Mouse (Mus musculus) small intestine, adult 2 months (tissue): ENCODE results near the gene Vmn1r128.
"Not testable (repeated sequence)": the region's sequence is repeated elsewhere in the genome, so short reads cannot be mapped to it uniquely, and the experiment has no call there.

Experiments
- CTCF ChIP-seq: fragments of 200-500 bp; IDR thresholded peaks from 2 replicates; pipeline ENCODE4 v1.5.1; 2012; ENCODE audit warnings: low read depth, mild to moderate bottlenecking, control low read depth, inconsistent platforms, low read length, moderate library complexity, mixed read lengths; ENCODE audit not compliant: insufficient replicate concordance, insufficient read length; ENCODE audit errors: extremely low read depth
- POLR2A ChIP-seq: fragments of 200-500 bp; IDR thresholded peaks from 2 replicates; pipeline ENCODE4 v1.6.1; 2012; ENCODE audit warnings: low read depth, mild to moderate bottlenecking, control low read depth, inconsistent platforms, low read length, moderate library complexity

DNA sequence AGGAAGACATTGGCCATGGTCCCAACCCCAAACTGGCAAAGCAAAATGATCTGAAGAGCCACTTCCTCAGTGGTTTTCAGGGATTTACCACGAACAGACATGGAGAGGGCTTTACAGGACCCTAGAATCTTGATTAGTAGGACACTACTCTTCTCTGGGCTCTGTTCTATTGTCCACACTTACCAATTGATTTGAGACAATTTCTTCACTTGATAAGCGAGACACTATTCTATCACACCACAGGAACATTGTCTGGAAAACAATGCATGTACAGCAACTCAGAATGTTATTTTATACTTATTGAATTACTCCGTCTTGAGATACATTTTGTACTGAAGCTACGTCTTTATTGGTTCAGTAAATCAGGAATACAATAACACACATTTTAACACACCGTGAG is 47.8 kb upstream of the Vmn1r128 start, which contains the start of gene Vmn1r126:
- TF ChIP-seq CTCF, POLR2A: not testable (repeated sequence)
